Mouse (Mus musculus): ENCODE measurements around the gene Iqgap3.

DNA sequence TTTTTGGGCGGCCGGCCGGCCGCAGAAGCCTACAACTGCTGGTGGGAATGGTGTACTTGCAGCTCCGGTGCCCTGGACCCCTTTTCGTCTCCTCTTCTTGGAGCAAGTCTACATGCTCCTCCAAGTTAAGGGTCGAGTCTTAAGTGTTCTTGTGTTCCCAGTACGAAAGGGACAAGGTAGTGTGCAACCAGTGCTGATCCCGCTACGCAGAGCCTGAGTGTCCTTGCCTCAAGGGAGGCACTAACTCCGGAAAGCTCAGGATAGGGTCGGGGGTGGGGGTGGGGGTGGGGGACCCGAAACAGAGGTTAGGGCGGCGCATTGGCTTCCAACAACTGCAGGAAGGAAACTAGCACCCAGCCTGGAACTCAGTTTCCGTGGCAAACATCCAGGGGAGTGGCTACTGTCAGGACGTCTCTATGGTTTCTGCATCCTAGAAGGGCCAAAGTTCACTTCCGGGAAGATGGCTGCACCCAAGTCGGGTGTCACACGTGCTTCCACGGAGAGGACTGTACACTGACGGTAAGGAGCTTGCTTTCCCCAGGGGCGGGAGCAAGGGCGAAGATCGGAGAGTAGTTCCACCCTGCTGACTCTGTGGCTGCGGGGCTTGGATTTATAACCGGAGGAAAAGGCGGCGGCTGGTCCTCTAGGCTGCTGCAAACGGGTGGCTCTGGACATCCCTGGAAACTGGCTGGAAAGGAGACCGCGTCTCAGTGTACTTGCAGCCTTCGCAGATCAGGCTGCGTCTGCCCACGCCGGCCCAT lies 38.9 kb upstream of the Iqgap3 start, which contains the start of gene Gpatch4:
- TF ChIP-seq POLR2A (IDR thresholded peaks at IDR 0.05; ENCODE audit: extremely low read depth, insufficient read depth, low read length) (peak; percentile 55), CTCF (IDR thresholded peaks at IDR 0.05; ENCODE audit: extremely low read depth, insufficient read depth, low read length) (no peak)
